Mouse (Mus musculus) lung, postnatal 0 days (tissue): ENCODE results near the gene Ugcg. TPM values are rescaled to one million over a fixed set of nuclear protein-coding genes. Genes with fewer than 3 reads are reported as not detected.
A peak's percentile ranks its signal among the peaks of the same experiment; 100 is the strongest.

ENCODE experiments used
- ATAC-seq: fragments of 200-750 bp; cut with Nextera tagmentation; 2 replicates; pipeline ENCODE4 v1.8.0; 2017; ENCODE audit warnings: moderate library complexity
- DNase-seq: peaks from one replicate; pipeline ENCODE4 v3.0.0-alpha.2; 2016; ENCODE audit warnings: low spot score
- H3K27ac ChIP-seq: fragments of 300-500 bp; sonication (generic); 2 replicates; pipeline ENCODE4 v1.5.1; 2014; ENCODE audit warnings: antibody characterized with exemption, mild to moderate bottlenecking, low read length, mixed read lengths
- H3K27me3 ChIP-seq: fragments of 300-500 bp; sonication (generic); replicated peaks from 2 replicates; pipeline ENCODE4 v1.6.1; 2014; ENCODE audit warnings: low read length, mixed read lengths; ENCODE audit not compliant: insufficient read depth
- H3K36me3 ChIP-seq: fragments of 300-500 bp; sonication (generic); 2 replicates; pipeline ENCODE4 v1.6.1; 2014; ENCODE audit warnings: low read length, mixed read lengths; ENCODE audit not compliant: insufficient read depth
- H3K4me1 ChIP-seq: fragments of 300-500 bp; sonication (generic); 2 replicates; pipeline ENCODE4 v1.6.1; 2014; ENCODE audit warnings: antibody characterized with exemption, low read depth, low read length, mixed read lengths; ENCODE audit not compliant: insufficient read depth
- H3K4me2 ChIP-seq: fragments of 300-500 bp; sonication (generic); replicated peaks from 2 replicates; pipeline ENCODE4 v1.6.1; 2014; ENCODE audit warnings: low read depth, mild to moderate bottlenecking, low read length, moderate library complexity, mixed read lengths
- H3K4me3 ChIP-seq: fragments of 300-500 bp; sonication (generic); 2 replicates; pipeline ENCODE4 v1.5.1; 2014; ENCODE audit warnings: low read depth, low read length
- H3K9ac ChIP-seq: fragments of 300-500 bp; sonication (generic); replicated peaks from 2 replicates; pipeline ENCODE4 v1.6.1; 2014; ENCODE audit warnings: low read depth, mild to moderate bottlenecking
- H3K9me3 ChIP-seq: fragments of 300-500 bp; sonication (generic); 2 replicates; pipeline ENCODE4 v1.6.1; 2016; ENCODE audit warnings: low read length, mixed read lengths
- CTCF ChIP-seq: IDR thresholded peaks from 2 replicates; pipeline ENCODE4 v1.5.1; 2016; ENCODE audit warnings: antibody characterized with exemption, mild to moderate bottlenecking
- EP300 ChIP-seq: IDR thresholded peaks from 2 replicates; pipeline ENCODE4 v1.6.1; 2016; ENCODE audit warnings: antibody characterized with exemption, mild to moderate bottlenecking, control low read depth
- WGBS: fragments of 180-500 bp; shearing (Covaris S2); extraction: QIAGEN DNeasy Blood & Tissue Kit; methylation state at CpG from one replicate; pipeline ENCODE4 v1.1.7; 2014; 5-methylcytosine and 5-hydroxymethylcytosine counted together
- polyA plus RNA-seq: library from polyadenylated mRNA; unstranded; fragments of >200 nt; fragmentation: Nextera tagmentation; extraction: Ambion mirVana; gene quantifications from 2 replicates; pipeline ENCODE4 v1.2.1, GENCODE M21; 2015

Gene Ugcg
- polyA plus RNA-seq, 1 experiment from 2014 or later: 13.8 TPM

DNA sequence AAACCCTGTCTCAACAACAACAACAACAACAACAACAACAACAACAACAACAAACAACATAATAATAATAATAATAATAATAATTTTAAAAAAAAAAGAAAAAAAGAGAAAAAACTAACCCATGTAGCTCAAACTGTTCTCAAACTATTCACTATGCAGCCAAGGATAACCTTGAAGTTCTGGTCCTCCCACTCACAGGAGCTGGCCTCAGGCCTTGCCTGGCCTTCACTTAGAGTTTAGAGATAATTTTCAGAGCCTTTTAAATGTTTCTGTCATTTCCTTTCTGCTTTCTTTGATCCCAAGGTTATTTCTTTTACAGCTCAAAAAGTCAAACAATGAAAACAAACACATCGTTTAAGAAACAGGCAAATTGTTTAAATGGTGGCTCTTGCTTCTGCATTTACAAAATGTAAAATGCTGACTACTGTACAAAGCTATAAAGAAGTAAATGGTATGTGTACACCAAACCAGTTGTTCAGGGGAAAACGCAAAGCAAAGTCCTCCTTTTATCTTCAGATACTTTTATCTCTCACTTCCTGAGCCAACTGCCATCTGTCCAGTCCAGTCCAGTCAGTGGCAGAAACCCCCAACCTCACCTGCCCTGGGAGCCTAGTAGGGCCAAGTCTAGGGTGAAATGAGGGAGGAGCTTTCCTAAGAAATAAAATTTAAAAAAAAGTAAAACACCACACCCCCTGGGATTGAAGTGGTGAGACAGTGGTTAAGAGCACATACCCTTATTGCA lies 15.7 kb upstream of the Ugcg start:
- no peak for DNase-seq
- Histone ChIP-seq H3K9ac (no peak overlapping the region), H3K4me1 (no peaks in the 10 kb centered on the region), H3K4me2 (no peak overlapping the region), H3K4me3 (no peak overlapping the region), H3K36me3 (no peaks in the 10 kb centered on the region), H3K9me3 (no peaks in the 10 kb centered on the region), H3K27ac (no peak overlapping the region), H3K27me3 (no peaks in the 10 kb centered on the region)
- TF ChIP-seq CTCF (no peak), EP300 (no peak)
- ATAC-seq: no peak
- WGBS: 28% methylated on average over 2 of the region's 2 CpGs

DNA sequence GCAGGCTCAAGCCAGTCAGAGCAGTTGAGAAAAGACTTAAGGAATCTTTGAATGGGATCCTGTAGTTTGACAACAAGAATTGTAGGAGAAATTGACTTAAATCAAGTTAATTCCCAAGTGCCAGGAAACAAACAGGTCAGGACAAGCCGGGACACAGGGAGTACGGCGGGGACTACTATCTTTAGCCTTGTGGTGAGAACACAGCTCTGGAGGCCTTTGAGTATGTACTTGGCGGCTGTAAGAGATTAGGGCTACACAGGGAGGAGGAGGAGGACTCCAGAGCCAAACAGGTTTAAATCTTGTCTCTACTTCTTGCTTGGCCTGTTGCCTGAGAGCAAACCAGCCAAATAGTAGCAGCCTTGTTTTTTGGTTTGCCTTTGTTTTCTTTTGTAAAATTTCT lies 14.1 kb upstream of the Ugcg start:
- Histone ChIP-seq H3K27me3 (no peaks in the 10 kb centered on the region), H3K9me3 (no peaks in the 10 kb centered on the region), H3K27ac (no peak overlapping the region), H3K9ac (no peak overlapping the region), H3K36me3 (no peaks in the 10 kb centered on the region), H3K4me1 (no peaks in the 10 kb centered on the region), H3K4me3 (no peak overlapping the region), H3K4me2 (no peak overlapping the region)
- WGBS: 59% methylated on average over 4 of the region's 4 CpGs
- no peak for TF ChIP-seq CTCF
- no peak for TF ChIP-seq EP300
- DNase-seq: peak; percentile 34
- peak; percentile 53 for ATAC-seq

- H3K9ac ChIP-seq: no peak overlapping the region
- no peak for TF ChIP-seq CTCF
- no peak for TF ChIP-seq EP300
- no peak for ATAC-seq
- no peaks in the 10 kb centered on the region for H3K36me3 ChIP-seq
- H3K4me3 ChIP-seq: no peak overlapping the region
- no peak for DNase-seq
- H3K9me3 ChIP-seq: no peaks in the 10 kb centered on the region
- H3K4me1 ChIP-seq: no peaks in the 10 kb centered on the region
- H3K27ac ChIP-seq: no peak overlapping the region
- 40% methylated on average over 6 of the region's 6 CpGs for WGBS
- H3K4me2 ChIP-seq: no peak overlapping the region
- no peaks in the 10 kb centered on the region for H3K27me3 ChIP-seq
Observed at GRCm38 (mm10) chr4:59175929-59176328, 13.1 kb upstream of the Ugcg start.

- WGBS: 84% methylated on average over 2 of the region's 2 CpGs
- no peak overlapping the region for H3K4me3 ChIP-seq
- no peak overlapping the region for H3K4me2 ChIP-seq
- TF ChIP-seq CTCF: no peak
- DNase-seq: peak; percentile 36
- H3K9me3 ChIP-seq: no peaks in the 10 kb centered on the region
- H3K4me1 ChIP-seq: no peaks in the 10 kb centered on the region
- no peak overlapping the region for H3K9ac ChIP-seq
- ATAC-seq: no peak
- H3K36me3 ChIP-seq: no peaks in the 10 kb centered on the region
- H3K27me3 ChIP-seq: no peaks in the 10 kb centered on the region
- no peak overlapping the region for H3K27ac ChIP-seq
Observed at GRCm38 (mm10) chr4:59177566-59177965, 11.5 kb upstream of the Ugcg start.

DNA sequence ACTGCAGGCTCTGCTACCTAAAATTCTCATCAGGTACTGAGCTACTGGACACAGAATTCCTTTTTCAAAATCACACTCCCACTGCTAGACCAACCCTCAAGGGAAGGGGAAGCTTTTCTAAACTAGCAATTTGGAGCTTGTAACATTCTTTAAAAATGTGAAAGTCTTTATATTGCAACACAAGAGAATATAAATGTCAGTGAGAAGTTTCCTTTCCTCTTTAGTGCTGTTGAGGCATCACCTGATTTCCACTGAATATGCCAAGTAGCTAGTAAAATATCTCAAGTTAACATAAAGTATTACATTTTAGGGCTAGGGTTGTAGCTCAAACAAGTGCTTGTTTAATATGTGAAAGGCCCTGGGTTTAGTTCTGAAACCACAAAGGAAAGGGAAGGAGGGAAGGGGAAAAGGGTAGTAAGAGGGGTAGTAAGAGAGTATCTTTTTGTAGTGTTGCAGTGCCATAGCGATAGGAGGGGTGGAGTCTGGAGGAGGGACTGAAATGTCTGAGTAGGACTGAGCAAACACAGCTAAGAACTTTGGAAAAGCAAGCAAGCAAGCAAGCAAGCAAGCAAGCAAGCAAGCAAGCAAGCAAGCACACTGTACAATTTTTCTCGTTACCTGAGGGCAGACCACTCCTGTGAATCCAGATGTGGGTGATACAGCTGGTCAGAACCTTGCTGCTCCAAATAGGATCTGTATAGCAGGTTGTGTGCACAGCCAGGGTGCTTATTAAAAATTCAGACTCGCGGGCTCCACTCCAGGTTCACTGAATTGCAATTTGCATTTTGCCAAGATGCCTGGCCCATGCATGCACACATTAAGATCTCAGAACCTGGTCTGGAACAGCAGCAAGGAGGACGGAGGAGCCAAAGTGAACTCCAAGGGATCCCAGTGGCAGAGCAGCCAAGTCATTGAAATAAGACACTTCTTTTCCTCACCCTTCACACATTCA lies 7.5 kb upstream of the Ugcg start:
- no peak overlapping the region for H3K27ac ChIP-seq

GRCm38 (mm10) chr4:59185671-59186070 lies 3.4 kb upstream of the Ugcg start:
- Histone ChIP-seq H3K4me3 (no peak overlapping the region), H3K27me3 (no peaks in the 10 kb centered on the region), H3K36me3 (no peaks in the 10 kb centered on the region), H3K9ac (no peak overlapping the region), H3K9me3 (no peaks in the 10 kb centered on the region), H3K4me1 (no peaks in the 10 kb centered on the region), H3K4me2 (no peak overlapping the region), H3K27ac (no peak overlapping the region)
- ATAC-seq: no peak
- DNase-seq: no peak
- no peak for TF ChIP-seq EP300
- no peak for TF ChIP-seq CTCF
- 64% methylated on average over 3 of the region's 3 CpGs for WGBS

More for the DNA sequence above, 7.5 kb upstream of the Ugcg start:
- 43% methylated on average over 5 of the region's 5 CpGs for WGBS
- no peak overlapping the region for H3K9ac ChIP-seq
- H3K9me3 ChIP-seq: no peaks in the 10 kb centered on the region
- no peaks in the 10 kb centered on the region for H3K27me3 ChIP-seq
- TF ChIP-seq CTCF: no peak
- TF ChIP-seq EP300: no peak
- no peaks in the 10 kb centered on the region for H3K4me1 ChIP-seq
- peak; percentile 49 for DNase-seq
- H3K4me3 ChIP-seq: no peak overlapping the region
- H3K4me2 ChIP-seq: no peak overlapping the region
- ATAC-seq: peak; percentile 40
- no peaks in the 10 kb centered on the region for H3K36me3 ChIP-seq
